Mouse (Mus musculus): ENCODE data around the gene Lmf1. TPM values are rescaled to one million over a fixed set of nuclear protein-coding genes. Genes with fewer than 3 reads are reported as not detected.

Lmf1 gene
- total RNA-seq, 2 experiments from 2014 or later, result 27.4 to 33.8 TPM

DNA sequence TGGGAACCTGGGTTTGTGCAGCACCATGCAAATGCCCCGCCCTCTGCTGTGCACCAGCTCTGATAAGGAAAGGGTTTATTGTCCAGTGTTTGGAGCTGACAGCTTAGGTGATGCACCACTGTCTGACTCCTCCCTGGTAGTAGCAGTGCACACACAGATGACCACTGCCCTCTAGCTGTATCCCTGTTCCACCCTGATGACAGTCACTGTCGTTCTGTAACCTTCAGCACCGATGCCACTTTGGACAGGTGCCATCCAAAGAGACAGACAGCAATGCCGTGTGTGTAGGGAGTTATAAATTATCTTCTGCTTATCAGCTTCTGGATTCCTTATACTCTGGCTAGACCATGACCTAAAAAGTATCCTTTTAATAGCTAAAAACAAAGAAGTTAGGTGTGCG is 16.6 kb downstream of the Lmf1 start:
- intact Hi-C loops (cut with DNase I), result loop anchor here (5.0 kb wide), 1 partner anchor 118 kb away; no protein-coding TSS in a partner anchor
- DNase-seq, result no peak

DNA sequence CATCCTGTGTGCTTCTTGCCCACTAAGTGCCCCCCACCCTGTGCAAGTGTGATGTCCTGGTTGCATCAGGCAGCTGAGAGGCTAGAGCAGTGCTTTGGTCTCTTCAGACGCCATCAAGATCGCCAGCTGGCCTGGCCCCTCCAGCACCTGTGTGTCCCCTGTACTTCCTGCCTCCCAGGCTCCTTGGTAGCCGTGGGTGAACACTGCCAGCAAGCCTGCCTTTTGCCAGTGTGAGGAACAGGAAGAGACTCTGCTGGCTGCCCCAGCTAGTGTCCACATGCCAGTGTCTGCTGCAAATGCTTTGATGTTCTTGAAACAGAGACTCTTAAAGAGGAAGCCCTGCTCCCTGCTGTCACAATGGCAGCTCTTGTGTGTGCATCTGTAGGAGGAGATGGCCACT is 18.7 kb downstream of the Lmf1 start:
- DNase-seq, result no peak
- intact Hi-C loops (cut with DNase I), result loop anchor here (5.0 kb wide), 1 partner anchor 120 kb away; no protein-coding TSS in a partner anchor

GRCm38 (mm10) chr17:25602366-25602765 is 23.5 kb downstream of the Lmf1 start:
- intact Hi-C loops (cut with DNase I), result no loop called here

GRCm38 (mm10) chr17:25604234-25604633 is 25.3 kb downstream of the Lmf1 start:
- intact Hi-C loops (cut with DNase I), result no loop called here

More at GRCm38 (mm10) chr17:25602366-25602765, 23.5 kb downstream of the Lmf1 start:
- no peak for DNase-seq

DNA sequence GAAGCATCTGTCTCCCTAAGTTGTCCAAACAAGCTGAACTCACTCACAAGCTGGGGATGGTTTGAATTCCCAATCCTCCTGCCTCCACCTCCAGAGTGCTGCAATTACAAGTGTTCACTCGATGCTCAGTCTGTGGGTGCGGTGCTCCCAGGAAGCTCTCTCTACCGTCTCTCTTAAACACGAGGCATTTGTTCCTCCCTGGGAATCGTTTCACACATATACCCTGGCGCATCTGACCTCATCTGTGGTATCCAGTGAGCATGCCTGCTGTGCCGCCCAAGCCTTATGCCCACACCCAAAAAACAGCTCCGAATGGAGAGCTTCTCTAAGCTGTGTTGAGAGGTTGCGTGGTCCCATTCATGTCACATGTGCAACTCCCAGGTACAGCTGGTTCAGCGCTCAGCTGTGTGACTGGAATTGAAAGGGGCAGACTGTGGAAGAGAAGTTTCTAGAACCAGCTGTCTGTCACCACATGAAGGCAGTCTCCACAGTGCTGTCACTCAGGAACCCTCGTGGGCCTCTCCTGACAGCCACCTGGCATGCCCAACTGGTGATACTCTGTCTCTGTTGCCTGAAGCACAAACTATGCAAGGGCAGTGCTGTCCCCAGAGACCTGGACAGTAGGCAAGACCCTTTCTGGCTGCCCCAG is 29.4 kb downstream of the Lmf1 start:
- intact Hi-C loops (cut with DNase I), result no loop called here
- no peak for DNase-seq

More at GRCm38 (mm10) chr17:25604234-25604633, 25.3 kb downstream of the Lmf1 start:
- DNase-seq, result no peak

DNA sequence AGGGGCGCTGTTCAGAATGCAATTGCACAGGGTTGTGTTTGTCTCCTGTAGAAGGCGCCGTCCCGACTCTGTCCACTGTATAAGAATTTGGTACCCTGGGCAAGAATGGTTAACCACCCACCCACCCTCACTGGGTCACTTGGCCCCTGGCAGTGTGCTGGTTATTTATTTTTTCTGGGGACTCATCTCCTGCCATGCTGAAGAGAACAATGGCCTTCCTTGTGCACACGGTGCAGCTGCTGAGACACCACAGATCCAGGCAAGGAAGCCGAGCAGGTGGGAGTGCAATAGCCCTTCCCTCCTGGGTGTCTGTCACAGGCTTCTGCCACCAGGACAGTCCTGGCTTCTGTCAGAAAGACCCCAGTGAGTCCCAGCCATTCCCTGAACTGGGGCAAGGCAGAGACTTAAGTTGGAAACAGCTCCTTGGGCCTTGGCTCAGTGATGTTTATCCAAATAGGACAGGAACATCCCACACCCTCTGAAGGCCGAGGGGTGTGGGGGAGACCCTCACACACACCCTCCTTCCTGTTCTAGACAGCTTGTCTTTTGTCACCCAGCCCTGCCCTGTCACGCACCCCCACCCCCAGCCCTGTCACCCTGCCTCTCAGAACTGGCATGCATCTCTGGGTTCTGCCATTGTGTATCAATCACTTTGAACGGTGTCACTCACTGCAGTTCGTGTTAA is 30.1 kb downstream of the Lmf1 start:
- intact Hi-C loops (cut with DNase I), result no loop called here
- DNase-seq, result no peak

DNA sequence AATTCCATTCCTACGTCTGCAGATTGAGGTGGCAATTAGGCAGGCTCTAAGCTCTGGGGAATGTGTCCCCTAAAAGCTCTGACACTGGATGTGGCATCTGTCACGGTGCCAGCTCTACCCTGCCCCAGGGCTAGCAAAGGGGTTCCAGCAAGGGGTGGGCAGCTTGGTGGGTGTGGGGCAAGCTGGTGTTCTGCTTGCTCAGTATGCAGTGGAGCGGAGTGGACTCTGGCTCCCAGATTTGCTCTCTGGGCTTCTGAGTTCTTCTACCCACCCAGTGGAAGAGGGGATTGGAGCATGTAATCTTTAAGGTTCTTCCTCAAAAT is 30.6 kb downstream of the Lmf1 start:
- no peak for DNase-seq
- intact Hi-C loops (cut with DNase I), result no loop called here

- intact Hi-C loops (cut with DNase I), result no loop called here
- peak; percentile 29 to 30 for DNase-seq
Observed at GRCm38 (mm10) chr17:25610151-25610550, 31.3 kb downstream of the Lmf1 start.

DNA sequence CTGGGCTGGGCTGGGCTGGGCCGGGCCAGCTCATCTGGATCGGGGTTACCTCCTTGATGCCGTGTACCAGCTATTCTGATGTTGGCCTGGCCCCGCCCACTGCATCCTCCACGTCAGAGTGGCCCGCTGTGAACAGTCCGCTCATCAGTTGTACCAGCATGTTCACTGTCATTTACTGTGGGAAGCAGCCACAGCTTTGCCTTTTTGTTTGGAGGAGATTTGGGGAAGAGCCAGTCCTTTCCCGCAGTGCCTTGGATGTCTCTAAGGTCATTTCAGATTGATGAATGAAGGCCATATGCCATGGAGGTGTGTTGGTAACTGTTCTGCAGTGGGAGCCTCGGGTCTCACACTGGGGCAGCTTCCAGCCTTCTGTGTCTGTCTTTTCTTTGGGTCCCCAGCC is 33.7 kb downstream of the Lmf1 start:
- no peak for DNase-seq
- intact Hi-C loops (cut with DNase I), result no loop called here

DNA sequence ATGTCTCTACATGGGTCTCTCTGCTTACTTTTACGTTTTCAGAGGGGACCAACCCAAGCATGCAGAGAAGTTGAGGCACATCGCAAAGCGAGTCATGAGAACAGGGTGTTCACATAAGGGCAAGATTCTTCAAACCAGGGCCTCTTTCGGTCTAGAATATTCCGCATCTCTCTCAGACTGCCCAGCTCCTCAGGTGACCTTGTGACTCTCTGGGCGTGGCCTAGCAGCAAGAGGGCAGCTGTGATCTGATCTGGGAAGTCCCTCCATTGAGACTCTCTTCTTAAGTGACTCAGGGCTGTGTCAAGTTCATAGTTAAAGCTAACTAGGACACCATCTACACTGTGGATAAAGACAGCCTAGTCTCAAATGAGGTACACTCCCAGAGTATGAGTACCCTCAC is 34.4 kb downstream of the Lmf1 start:
- DNase-seq, result no peak
- intact Hi-C loops (cut with DNase I), result no loop called here

DNA sequence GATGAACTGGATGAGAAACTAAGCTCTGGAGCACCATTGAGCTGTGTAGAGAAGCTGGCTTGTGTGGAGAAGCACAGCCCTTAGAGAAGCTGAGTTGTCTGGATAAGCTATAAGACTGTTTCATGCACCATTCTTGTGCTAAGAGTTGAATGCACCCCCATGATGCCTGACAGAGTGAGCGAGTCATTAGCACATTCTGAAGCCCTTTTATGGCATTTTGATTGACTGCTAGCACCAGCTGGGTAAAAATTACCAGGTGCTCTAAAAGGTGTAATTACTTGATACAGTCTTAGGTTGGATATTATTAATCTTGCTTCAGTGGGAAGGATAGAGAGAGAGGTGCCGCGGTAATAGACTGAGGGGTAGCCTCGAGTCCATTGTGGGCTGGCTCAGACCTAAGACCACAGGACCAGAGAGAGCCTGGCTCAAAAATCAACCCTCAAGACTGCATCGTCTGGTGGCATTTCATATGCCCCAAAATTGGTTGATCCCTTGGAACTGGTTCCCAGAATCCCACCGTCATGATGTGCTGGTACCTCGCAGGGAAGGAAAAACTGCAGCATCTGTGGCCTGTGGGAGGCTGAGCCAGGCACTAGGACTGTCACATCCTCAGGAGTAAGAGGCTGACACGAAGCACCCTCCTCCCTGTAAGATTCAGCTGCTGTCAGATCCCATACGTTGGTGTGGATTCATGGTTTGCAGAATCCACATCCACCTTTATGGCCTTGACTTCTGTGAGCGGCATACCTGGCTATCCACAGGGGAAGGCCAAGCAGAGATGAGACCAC is 36.0 kb downstream of the Lmf1 start:
- DNase-seq, result no peak
- intact Hi-C loops (cut with DNase I), result no loop called here

GRCm38 (mm10) chr17:25618508-25619056 is 39.7 kb downstream of the Lmf1 start:
- intact Hi-C loops (cut with DNase I), result no loop called here
- DNase-seq, result peak in 1 of 2 experiments; percentile 11

DNA sequence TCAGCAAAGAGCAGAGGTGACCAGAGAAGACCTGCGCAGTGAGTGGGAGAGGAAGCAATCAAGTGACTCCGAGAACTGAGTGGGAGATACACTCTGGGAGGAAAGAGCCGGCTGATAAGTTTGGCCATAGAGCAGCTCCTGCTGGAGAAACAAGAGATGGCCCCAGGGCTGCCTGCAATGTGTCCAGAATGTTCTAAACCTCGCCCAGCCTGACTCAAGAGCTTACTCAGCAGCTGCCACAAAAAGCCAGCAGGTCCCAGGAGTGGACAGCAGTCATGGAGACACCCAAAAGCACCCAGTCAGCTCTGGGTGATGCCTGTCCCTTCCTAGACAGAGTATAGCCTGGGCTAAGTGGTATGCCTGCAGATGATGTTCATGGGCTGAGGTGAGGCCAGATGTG is 44.6 kb downstream of the Lmf1 start:
- intact Hi-C loops (cut with DNase I), result no loop called here
- no peak for DNase-seq

DNA sequence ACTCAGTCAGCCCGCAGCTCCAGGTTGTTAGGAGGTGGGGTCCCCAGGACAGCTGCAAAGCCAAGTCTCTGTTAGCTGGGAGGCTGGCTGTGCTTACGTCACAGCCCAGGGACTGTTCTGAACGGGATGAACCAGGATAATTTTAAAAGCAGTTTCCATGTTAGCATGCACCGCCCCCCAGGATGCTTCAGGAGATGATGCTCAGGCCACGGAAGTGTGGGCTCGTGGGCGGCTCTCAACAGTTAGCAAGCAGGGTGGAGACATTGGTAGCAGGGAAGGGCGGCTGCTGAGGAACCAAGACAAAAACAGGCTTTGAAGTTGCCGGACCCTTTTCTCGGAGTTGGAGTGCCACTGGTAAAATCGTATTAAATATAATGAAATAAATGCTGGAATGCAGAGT is 45.0 kb downstream of the Lmf1 start:
- no peak for DNase-seq
- intact Hi-C loops (cut with DNase I), result no loop called here

GRCm38 (mm10) chr17:25624446-25625119 is 45.7 kb downstream of the Lmf1 start:
- DNase-seq, result no peak
- intact Hi-C loops (cut with DNase I), result no loop called here

DNA sequence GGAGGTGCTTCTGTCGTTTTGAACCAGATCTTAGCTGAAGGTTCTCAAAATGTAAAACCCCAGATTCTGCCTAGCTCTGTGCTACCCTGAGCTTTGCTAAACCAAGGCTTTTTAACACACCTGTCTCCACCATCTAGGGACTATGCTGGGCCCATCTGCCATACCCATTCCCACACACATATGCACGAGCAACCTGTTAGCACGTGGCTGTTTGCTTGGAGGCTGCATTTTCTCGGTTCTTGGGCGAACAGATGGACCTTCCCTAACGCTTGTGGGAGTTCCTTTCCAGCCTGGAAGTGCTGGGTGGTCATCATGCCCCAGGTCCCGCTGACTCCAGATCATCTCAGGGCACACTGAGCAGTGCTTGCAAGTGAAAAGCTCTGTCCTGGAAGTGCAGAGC is 46.4 kb downstream of the Lmf1 start:
- DNase-seq, result no peak
- intact Hi-C loops (cut with DNase I), result no loop called here

- intact Hi-C loops (cut with DNase I), result no loop called here
- DNase-seq, result no peak
Observed at GRCm38 (mm10) chr17:25626196-25627043, 47.5 kb downstream of the Lmf1 start.

GRCm38 (mm10) chr17:25630313-25630712 is 51.4 kb downstream of the Lmf1 start:
- intact Hi-C loops (cut with DNase I), result no loop called here
- no peak for DNase-seq

DNA sequence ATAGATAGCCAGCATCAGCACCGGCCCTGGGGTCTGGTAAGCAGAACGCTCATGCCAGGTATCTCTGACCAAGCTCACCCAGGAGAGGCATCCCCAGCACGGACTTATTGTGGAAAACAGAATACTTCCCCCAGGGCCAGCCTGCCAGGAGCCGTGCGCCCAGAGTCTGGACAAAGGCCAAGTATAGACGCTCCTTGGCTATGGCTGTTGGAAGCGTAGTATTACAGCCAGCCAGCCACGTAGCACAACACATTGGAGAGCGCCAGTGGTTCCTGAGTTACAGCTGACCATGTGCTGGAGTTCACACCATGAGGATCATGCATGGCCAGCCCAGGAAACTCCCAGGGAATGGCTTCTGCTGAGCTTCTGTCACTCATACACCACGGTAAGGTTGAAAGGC is 55.2 kb downstream of the Lmf1 start:
- intact Hi-C loops (cut with DNase I), result no loop called here
- peak; percentile 15 to 22 for DNase-seq

GRCm38 (mm10) chr17:25635387-25635786 is 56.5 kb downstream of the Lmf1 start:
- intact Hi-C loops (cut with DNase I), result no loop called here
- DNase-seq, result no peak

All from heart, postnatal 36 days (tissue).